Comparison of ENCODE assay signal across 30 mouse cellular contexts in genomic region chr10:42064446-42064845, GRCm38 (mm10). TPM values are rescaled to one million over a fixed set of nuclear protein-coding genes. Genes with fewer than 3 reads are reported as not detected.
DNase-seq lines count a peak whose midpoint lies in the region; ATAC-seq and TF ChIP-seq lines count a peak whose summit lies in the region.
"Had no signal": no experiment of that assay in that cellular context is flagged by ENCODE, and none has a peak within 500 bp of the region (broad histone marks: within the 10 kb centered on the region; RNA-seq: fewer than 3 reads in every experiment).

No protein-coding gene starts in this region.

- no peaks in the 10 kb centered on the region for H3K36me3 ChIP-seq in intestine, postnatal 0 days (ENCODE audit: control insufficient read depth, insufficient read depth)
- H3K36me3 ChIP-seq: embryonic facial prominence, embryonic 13.5 days; forebrain, embryonic 10.5 days; G1E; heart, embryonic 13.5 days; hindbrain, embryonic 10.5 days; hindbrain, embryonic 15.5 days; limb, embryonic 12.5 days; neural tube, embryonic 12.5 days had no signal

- no peaks in the 10 kb centered on the region for H3K4me1 ChIP-seq in intestine, postnatal 0 days (replicated peaks; ENCODE audit: control insufficient read depth, insufficient read depth, low read length)
- H3K4me1 ChIP-seq: embryonic facial prominence, embryonic 13.5 days; heart, embryonic 13.5 days; hindbrain, embryonic 15.5 days; neural tube, embryonic 12.5 days had no signal

- peak; percentile 88 for ATAC-seq in intestine, postnatal 0 days
- ATAC-seq: forebrain, embryonic 16.5 days; inflammation-experienced regulatory T-cells, adult 6 months; liver, postnatal 0 days; midbrain, embryonic 16.5 days; Patski had no signal

- H3K9ac ChIP-seq in intestine, postnatal 0 days (ENCODE audit: low read depth, low read length), result no peak overlapping the region
- H3K9ac ChIP-seq: embryonic facial prominence, embryonic 13.5 days; heart, embryonic 13.5 days; hindbrain, embryonic 15.5 days; limb, embryonic 12.5 days; liver, postnatal 0 days; neural tube, embryonic 12.5 days had no signal

- peak; percentile 35 for DNase-seq in cerebellum, adult 11 months
- no peak for DNase-seq in cerebellum, adult 9-10 months
- peak; percentile 59 for DNase-seq in ES-CJ7 (ENCODE audit: low read depth, low spot score)
- peak; percentile 41 to 71 for DNase-seq in cerebellum, postnatal 14 days
- DNase-seq in ovary, postnatal 10 days (ENCODE audit: low spot score), result no peak
- DNase-seq in layer of hippocampus, postnatal 10 days (ENCODE audit: low spot score in 2 of 2), result no peak
- DNase-seq: adrenal gland, postnatal 14 days; heart, postnatal 10 days; kidney, adult 9 months; kidney, postnatal 10 days; layer of hippocampus, adult 9-11 months; liver, postnatal 0 days; lung, postnatal 36 days had no signal

- no peak overlapping the region for H3K27ac ChIP-seq in intestine, postnatal 0 days (ENCODE audit: low read depth, low read length)
- H3K27ac ChIP-seq: embryonic facial prominence, embryonic 13.5 days; forebrain, embryonic 10.5 days; heart, embryonic 13.5 days; hindbrain, embryonic 10.5 days; hindbrain, embryonic 15.5 days; limb, embryonic 12.5 days; neural tube, embryonic 12.5 days had no signal

- no peak overlapping the region for H3K4me2 ChIP-seq in intestine, postnatal 0 days (replicated peaks; ENCODE audit: low read depth)
- H3K4me2 ChIP-seq: embryonic facial prominence, embryonic 13.5 days; heart, embryonic 13.5 days; hindbrain, embryonic 15.5 days; limb, embryonic 12.5 days; midbrain, embryonic 11.5 days; neural tube, embryonic 12.5 days had no signal

- no peaks in the 10 kb centered on the region for H3K9me3 ChIP-seq in intestine, postnatal 0 days (ENCODE audit: control insufficient read depth)
- H3K9me3 ChIP-seq: embryonic facial prominence, embryonic 13.5 days; forebrain, embryonic 10.5 days; heart, embryonic 13.5 days; hindbrain, embryonic 10.5 days; hindbrain, embryonic 15.5 days; limb, embryonic 12.5 days; neural tube, embryonic 12.5 days had no signal

- no peak for TF ChIP-seq CTCF in intestine, postnatal 0 days (IDR thresholded peaks at IDR 0.05; ENCODE audit: low read depth)

- WGBS in intestine, postnatal 0 days, result 36% methylated on average over 5 of the region's 5 CpGs

- H3K27me3 ChIP-seq in intestine, postnatal 0 days (replicated peaks; ENCODE audit: control insufficient read depth, insufficient read depth, low read length), result no peaks in the 10 kb centered on the region
- H3K27me3 ChIP-seq: CH12.LX; embryonic facial prominence, embryonic 13.5 days; hindbrain, embryonic 15.5 days; limb, embryonic 12.5 days; neural tube, embryonic 12.5 days; Patski had no signal

- H3K4me3 ChIP-seq in intestine, postnatal 0 days (ENCODE audit: low read depth, low read length), result no peak overlapping the region
- H3K4me3 ChIP-seq: embryonic facial prominence, embryonic 13.5 days; forebrain, embryonic 10.5 days; heart, embryonic 13.5 days; hindbrain, embryonic 10.5 days; hindbrain, embryonic 15.5 days; limb, embryonic 12.5 days; neural tube, embryonic 12.5 days had no signal

RNA-seq across cellular contexts. Expression of gene Armc2, which starts 46.2 kb away (rescaled TPM):
- polyA plus RNA-seq in intestine, postnatal 0 days (2015; fragmentation: Nextera tagmentation; extraction: Ambion mirVana), result 0.77 and 1.2 TPM in 2 replicates
- 10 to 100 TPM; 10.2 to 11.0 TPM for total RNA-seq in layer of hippocampus, postnatal 10 days (2021)
- total RNA-seq: megakaryocyte, adult 5-6 weeks had no signal
- polyA plus RNA-seq: G1E; liver, adult 2 months had no signal

Comparison
In these comparisons a context has a peak if more than half of its experiments do, and no peak if none do; other contexts are left out.
1. DNase-seq: peak in cerebellum, adult 11 months (single experiment), ES-CJ7 (single experiment) and cerebellum, postnatal 14 days (2 of 2); none in cerebellum, adult 9-10 months (single experiment), ovary, postnatal 10 days (single experiment) and layer of hippocampus, postnatal 10 days (0 of 2).